Mouse (Mus musculus): ENCODE measurements around the gene Fxn. TPM values are rescaled to one million over a fixed set of nuclear protein-coding genes. Genes with fewer than 3 reads are reported as not detected.

Gene Fxn
- polyA plus RNA-seq, 1 experiment from 2014 or later: 56.7 TPM

GRCm38 (mm10) chr19:24224500-24225304 is 55.7 kb downstream of the Fxn start, which contains the start of gene Tjp2:
Gene Tjp2 (minus strand): TSS chr19:24225030.
- Histone ChIP-seq H3K9ac (peak within 1 kb of the TSS; percentile 55), H3K27ac (no peak within 1 kb of the TSS), H3K27me3 (peaks cover 40% of the 10 kb centered on the region), H3K4me3 (peak within 1 kb of the TSS; percentile 47), H3K9me3 (replicated peaks) (no peaks in the 10 kb centered on the region), H3K4me2 (peak within 1 kb of the TSS; percentile 81), H3K4me1 (peaks cover 30% of the 10 kb centered on the region), H3K36me3 (ENCODE audit: poor library complexity, severe bottlenecking) (no peaks in the 10 kb centered on the region)
- WGBS: under 1% methylated on average over 59 of the region's 59 CpGs
- peak; percentile 69 for ATAC-seq

GRCm38 (mm10) chr19:24223851-24224251 is 56.6 kb downstream of the Fxn start:
- Histone ChIP-seq H3K36me3 (ENCODE audit: poor library complexity, severe bottlenecking) (no peaks in the 10 kb centered on the region), H3K4me2 (peak overlapping the region; percentile 81), H3K9ac (no peak overlapping the region), H3K4me3 (peak overlapping the region; percentile 47), H3K9me3 (replicated peaks) (no peaks in the 10 kb centered on the region), H3K27ac (no peak overlapping the region), H3K27me3 (peaks cover 40% of the 10 kb centered on the region), H3K4me1 (peaks cover 35% of the 10 kb centered on the region)
- 14% methylated on average over 11 of the region's 11 CpGs for WGBS
- no peak for ATAC-seq

- Histone ChIP-seq H3K27me3 (peaks cover 36% of the 10 kb centered on the region), H3K4me1 (peaks cover 37% of the 10 kb centered on the region), H3K4me3 (no peak overlapping the region), H3K4me2 (no peak overlapping the region), H3K27ac (no peak overlapping the region), H3K9me3 (replicated peaks) (no peaks in the 10 kb centered on the region), H3K9ac (no peak overlapping the region), H3K36me3 (ENCODE audit: poor library complexity, severe bottlenecking) (no peaks in the 10 kb centered on the region)
- ATAC-seq: no peak
- WGBS: 85% methylated on average over 4 of the region's 4 CpGs
Observed at GRCm38 (mm10) chr19:24221455-24221854, 59.0 kb downstream of the Fxn start.

GRCm38 (mm10) chr19:24220795-24221445 is 59.5 kb downstream of the Fxn start:
- peaks cover 30% of the 10 kb centered on the region for H3K27me3 ChIP-seq
- H3K9me3 ChIP-seq (replicated peaks): no peaks in the 10 kb centered on the region
- H3K36me3 ChIP-seq (ENCODE audit: poor library complexity, severe bottlenecking): no peaks in the 10 kb centered on the region
- no peak overlapping the region for H3K9ac ChIP-seq
- peaks cover 37% of the 10 kb centered on the region for H3K4me1 ChIP-seq
- no peak for ATAC-seq
- 9% methylated on average over 14 of the region's 14 CpGs for WGBS
- H3K4me2 ChIP-seq: no peak overlapping the region
- H3K27ac ChIP-seq: no peak overlapping the region
- H3K4me3 ChIP-seq: no peak overlapping the region

- ATAC-seq: no peak
- Histone ChIP-seq H3K4me2 (no peak overlapping the region), H3K36me3 (ENCODE audit: poor library complexity, severe bottlenecking) (no peaks in the 10 kb centered on the region), H3K9me3 (replicated peaks) (no peaks in the 10 kb centered on the region), H3K27ac (peak overlapping the region; percentile 2; the same call in 1 of the 2 replicates), H3K4me1 (peaks cover 22% of the 10 kb centered on the region), H3K9ac (no peak overlapping the region), H3K27me3 (peaks cover 11% of the 10 kb centered on the region), H3K4me3 (no peak overlapping the region)
- WGBS: 70% methylated on average over 9 of the region's 9 CpGs
Observed at GRCm38 (mm10) chr19:24219011-24219410, 61.4 kb downstream of the Fxn start.

GRCm38 (mm10) chr19:24218291-24218690 is 62.1 kb downstream of the Fxn start:
- Histone ChIP-seq H3K36me3 (ENCODE audit: poor library complexity, severe bottlenecking) (no peaks in the 10 kb centered on the region), H3K9me3 (replicated peaks) (no peaks in the 10 kb centered on the region), H3K4me1 (peaks cover 19% of the 10 kb centered on the region; the same call in 1 of the 2 replicates), H3K4me2 (no peak overlapping the region), H3K4me3 (no peak overlapping the region), H3K9ac (no peak overlapping the region), H3K27me3 (peaks cover 4% of the 10 kb centered on the region), H3K27ac (no peak overlapping the region)
- 41% methylated on average over 2 of the region's 2 CpGs for WGBS
- ATAC-seq: no peak

GRCm38 (mm10) chr19:24217851-24218250 is 62.6 kb downstream of the Fxn start:
- ATAC-seq: no peak
- Histone ChIP-seq H3K27me3 (peaks cover 2% of the 10 kb centered on the region; the same call in 1 of the 2 replicates), H3K36me3 (ENCODE audit: poor library complexity, severe bottlenecking) (no peaks in the 10 kb centered on the region), H3K27ac (no peak overlapping the region), H3K4me3 (no peak overlapping the region), H3K4me1 (peaks cover 19% of the 10 kb centered on the region; the same call in 1 of the 2 replicates), H3K4me2 (no peak overlapping the region), H3K9ac (no peak overlapping the region), H3K9me3 (replicated peaks) (no peaks in the 10 kb centered on the region)

- no peak overlapping the region for H3K4me3 ChIP-seq
- H3K9ac ChIP-seq: no peak overlapping the region
- ATAC-seq: no peak
- H3K4me1 ChIP-seq: peaks cover 19% of the 10 kb centered on the region; the same call in 1 of the 2 replicates
- no peak overlapping the region for H3K4me2 ChIP-seq
- H3K27ac ChIP-seq: no peak overlapping the region
- H3K36me3 ChIP-seq (ENCODE audit: poor library complexity, severe bottlenecking): no peaks in the 10 kb centered on the region
- 60% methylated on average over 9 of the region's 9 CpGs for WGBS
- no peaks in the 10 kb centered on the region for H3K27me3 ChIP-seq
- no peaks in the 10 kb centered on the region for H3K9me3 ChIP-seq (replicated peaks)
Observed at GRCm38 (mm10) chr19:24216771-24217170, 63.6 kb downstream of the Fxn start.

- WGBS: 93% methylated on average over 7 of the region's 7 CpGs
Observed at GRCm38 (mm10) chr19:24214939-24215338, 65.5 kb downstream of the Fxn start.

GRCm38 (mm10) chr19:24213299-24213698 is 67.1 kb downstream of the Fxn start:
- no peaks in the 10 kb centered on the region for H3K27me3 ChIP-seq
- H3K9me3 ChIP-seq (replicated peaks): no peaks in the 10 kb centered on the region
- no peak overlapping the region for H3K27ac ChIP-seq
- no peaks in the 10 kb centered on the region for H3K4me1 ChIP-seq
- 0 out of 2 replicates have a peak, but pooled peaks have one; percentile 21 for ATAC-seq
- H3K36me3 ChIP-seq (ENCODE audit: poor library complexity, severe bottlenecking): no peaks in the 10 kb centered on the region
- H3K9ac ChIP-seq: no peak overlapping the region
- 65% methylated on average over 7 of the region's 7 CpGs for WGBS
- H3K4me3 ChIP-seq: no peak overlapping the region
- no peak overlapping the region for H3K4me2 ChIP-seq

More at GRCm38 (mm10) chr19:24214939-24215338, 65.5 kb downstream of the Fxn start:
- H3K27me3 ChIP-seq: no peaks in the 10 kb centered on the region
- peaks cover 7% of the 10 kb centered on the region; the same call in 1 of the 2 replicates for H3K4me1 ChIP-seq
- H3K27ac ChIP-seq: no peak overlapping the region
- H3K4me2 ChIP-seq: no peak overlapping the region
- H3K9ac ChIP-seq: no peak overlapping the region
- H3K9me3 ChIP-seq (replicated peaks): no peaks in the 10 kb centered on the region
- H3K4me3 ChIP-seq: no peak overlapping the region
- no peak for ATAC-seq
- H3K36me3 ChIP-seq (ENCODE audit: poor library complexity, severe bottlenecking): no peaks in the 10 kb centered on the region

GRCm38 (mm10) chr19:24212552-24213249 is 67.7 kb downstream of the Fxn start:
- no peak overlapping the region for H3K27ac ChIP-seq
- ATAC-seq: no peak
- H3K27me3 ChIP-seq: no peaks in the 10 kb centered on the region
- no peak overlapping the region for H3K9ac ChIP-seq
- no peaks in the 10 kb centered on the region for H3K4me1 ChIP-seq
- WGBS: 88% methylated on average over 12 of the region's 12 CpGs
- no peak overlapping the region for H3K4me2 ChIP-seq
- no peaks in the 10 kb centered on the region for H3K9me3 ChIP-seq (replicated peaks)
- H3K36me3 ChIP-seq (ENCODE audit: poor library complexity, severe bottlenecking): no peaks in the 10 kb centered on the region
- no peak overlapping the region for H3K4me3 ChIP-seq

Data from forebrain, embryonic 13.5 days (tissue).